Mouse (Mus musculus) lung, postnatal 0 days (tissue): ENCODE measurements around the gene Rab43.
"Not testable (repeated sequence)": the region's sequence is repeated elsewhere in the genome, so short reads cannot be mapped to it uniquely, and the experiment has no call there.

Experiments
- CTCF ChIP-seq: IDR thresholded peaks from 2 replicates; pipeline ENCODE4 v1.5.1; 2016; ENCODE audit warnings: antibody characterized with exemption, mild to moderate bottlenecking
- EP300 ChIP-seq: IDR thresholded peaks from 2 replicates; pipeline ENCODE4 v1.6.1; 2016; ENCODE audit warnings: antibody characterized with exemption, mild to moderate bottlenecking, control low read depth

DNA sequence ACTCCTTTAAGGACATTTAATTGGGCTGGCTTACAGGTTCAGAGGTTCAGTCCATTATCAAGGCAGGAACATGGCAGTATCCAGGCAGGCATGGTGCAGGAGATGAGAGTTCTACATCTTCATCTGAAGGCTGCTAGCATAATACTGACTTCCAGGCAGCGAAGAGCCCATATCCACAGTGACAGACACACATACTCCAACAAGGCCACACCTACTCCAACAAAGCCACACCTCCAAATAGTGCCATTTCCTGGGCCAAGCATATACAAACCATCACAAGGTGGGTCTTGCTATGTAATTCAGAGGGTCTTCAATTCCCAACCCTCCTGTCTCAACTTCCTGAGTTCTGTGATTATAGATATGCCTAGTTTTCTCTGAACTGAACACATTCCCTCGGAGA is 47.7 kb downstream of the Rab43 start:
- not testable (repeated sequence) for TF ChIP-seq CTCF, EP300
